Mouse (Mus musculus) liver, embryonic 14.5 days (tissue): Measurements from ENCODE around the gene Qtrt1. TPM values are rescaled to one million over a fixed set of nuclear protein-coding genes. Genes with fewer than 3 reads are reported as not detected.

Source experiments
- ATAC-seq: fragments of 200-750 bp; cut with Nextera tagmentation; 2 replicates; pipeline ENCODE4 v1.8.0; 2017; ENCODE audit warnings: moderate number of reproducible peaks, mild to moderate bottlenecking, moderate library complexity; ENCODE audit not compliant: insufficient read depth
- DNase-seq, 3 experiments: peaks; one replicate each; pipeline ENCODE4 v3.0.0-alpha.2; 2012 to 2013; ENCODE audit warnings: low read depth in 3 of 3, low spot score in 3 of 3
- H3K27ac ChIP-seq: fragments of 300-500 bp; sonication (generic); 2 replicates; pipeline ENCODE4 v1.5.1; 2014; ENCODE audit warnings: moderate library complexity, mild to moderate bottlenecking, control low read depth, inconsistent platforms
- H3K27me3 ChIP-seq: fragments of 300-500 bp; sonication (generic); 2 replicates; pipeline ENCODE4 v1.6.1; 2014; ENCODE audit warnings: mild to moderate bottlenecking, low read length, moderate library complexity; ENCODE audit not compliant: control insufficient read depth, insufficient read depth
- H3K36me3 ChIP-seq: fragments of 300-500 bp; sonication (generic); replicated peaks from 2 replicates; pipeline ENCODE4 v1.6.1; 2014; ENCODE audit warnings: low read depth; ENCODE audit not compliant: control insufficient read depth, insufficient read depth
- H3K4me1 ChIP-seq, 2 experiments: fragments of 200-500 bp in 1 of 2; fragments of 300-500 bp in 1 of 2; sonication (generic) in 1 of 2; replicated peaks; 2 replicates each; pipeline ENCODE4 v1.6.1; 2012 to 2014; ENCODE audit warnings: antibody characterized with exemption in 1 of 2, inconsistent platforms in 1 of 2, low read length in 1 of 2; ENCODE audit not compliant: control insufficient read depth in 2 of 2, insufficient read depth in 2 of 2
- H3K4me2 ChIP-seq: fragments of 300-500 bp; sonication (generic); 2 replicates; pipeline ENCODE4 v1.6.1; 2014; ENCODE audit warnings: low read depth, mild to moderate bottlenecking, control low read depth, moderate library complexity
- H3K4me3 ChIP-seq, 2 experiments: fragments of 200-500 bp in 1 of 2; fragments of 300-500 bp in 1 of 2; sonication (generic) in 1 of 2; 2 replicates each; pipeline ENCODE4 v1.5.1; 2012 to 2014; ENCODE audit warnings: low read depth in 2 of 2, low read length in 2 of 2, mild to moderate bottlenecking in 2 of 2, control low read depth in 1 of 2, inconsistent platforms in 1 of 2, moderate library complexity in 1 of 2; ENCODE audit not compliant: insufficient read depth in 1 of 2
- H3K9ac ChIP-seq: fragments of 300-500 bp; sonication (generic); replicated peaks from 2 replicates; pipeline ENCODE4 v1.6.1; 2014; ENCODE audit warnings: mild to moderate bottlenecking, control low read depth, moderate library complexity
- H3K9me3 ChIP-seq: fragments of 300-500 bp; sonication (generic); 2 replicates; pipeline ENCODE4 v1.6.1; 2016; ENCODE audit warnings: low read length, mixed read lengths; ENCODE audit not compliant: control insufficient read depth
- CTCF ChIP-seq: IDR thresholded peaks from 2 replicates; pipeline ENCODE4 v1.5.1; 2016; ENCODE audit warnings: antibody characterized with exemption, low read depth, control low read depth
- EP300 ChIP-seq: IDR thresholded peaks from 2 replicates; pipeline ENCODE4 v1.6.1; 2016; ENCODE audit warnings: antibody characterized with exemption, low read depth
- WGBS: fragments of 180-500 bp; shearing (Covaris S2); extraction: QIAGEN DNeasy Blood & Tissue Kit; methylation state at CpG from one replicate; pipeline ENCODE4 v1.1.7; 2014; ENCODE audit not compliant: insufficient replicate concordance; 5-methylcytosine and 5-hydroxymethylcytosine counted together
- polyA plus RNA-seq, 2 experiments: library from polyadenylated mRNA; depleted of rRNA in 1 of 2; stranded (reverse) in 1 of 2; unstranded in 1 of 2; fragments of >200 nt; fragmentation: Nextera tagmentation in 1 of 2; extraction: Ambion mirVana in 1 of 2; gene quantifications; 2 replicates each; pipeline versions ENCODE4 v1.2.1 to v1.2.3; 2012 to 2014

Qtrt1 gene
- polyA plus RNA-seq, 2 experiments = 20.0 to 25.4 TPM

DNA sequence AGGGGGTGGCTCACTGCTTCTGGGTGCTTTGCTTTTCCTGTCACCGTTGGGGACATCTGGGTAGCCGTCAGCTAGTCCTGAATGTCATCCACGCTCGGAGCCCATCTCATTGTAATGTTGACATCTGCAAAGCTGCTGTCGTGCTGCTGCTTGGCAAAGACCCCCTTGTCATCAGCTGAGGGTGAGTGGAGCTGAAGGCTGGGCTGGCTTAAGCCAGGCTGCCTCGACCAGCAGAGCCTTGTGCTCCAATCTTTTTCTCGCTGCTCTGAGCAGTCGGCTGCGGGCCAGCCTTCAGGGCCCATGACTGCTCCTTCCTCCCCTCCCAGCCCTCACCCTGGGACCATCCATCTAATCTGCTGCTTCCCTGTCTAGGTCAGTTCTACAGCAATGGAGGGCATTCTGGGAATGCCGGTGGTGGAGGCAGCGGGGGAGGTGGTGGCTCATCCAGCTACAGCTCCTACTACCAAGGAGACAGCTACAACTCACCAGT lies 8.8 kb upstream of the Qtrt1 start:
- no peak overlapping the region for H3K4me3 ChIP-seq
- ATAC-seq (no peak), DNase-seq (no peak)
- H3K9ac ChIP-seq = no peak overlapping the region
- no peak for TF ChIP-seq CTCF
- TF ChIP-seq EP300 = no peak
- no peaks in the 10 kb centered on the region for H3K9me3 ChIP-seq
- H3K27ac ChIP-seq = no peak overlapping the region
- H3K36me3 ChIP-seq = peaks cover 48% of the 10 kb centered on the region
- H3K4me2 ChIP-seq = no peak overlapping the region
- no peaks in the 10 kb centered on the region for H3K27me3 ChIP-seq
- 82% methylated on average over 11 of the region's 11 CpGs for WGBS
- no peaks in the 10 kb centered on the region for H3K4me1 ChIP-seq

DNA sequence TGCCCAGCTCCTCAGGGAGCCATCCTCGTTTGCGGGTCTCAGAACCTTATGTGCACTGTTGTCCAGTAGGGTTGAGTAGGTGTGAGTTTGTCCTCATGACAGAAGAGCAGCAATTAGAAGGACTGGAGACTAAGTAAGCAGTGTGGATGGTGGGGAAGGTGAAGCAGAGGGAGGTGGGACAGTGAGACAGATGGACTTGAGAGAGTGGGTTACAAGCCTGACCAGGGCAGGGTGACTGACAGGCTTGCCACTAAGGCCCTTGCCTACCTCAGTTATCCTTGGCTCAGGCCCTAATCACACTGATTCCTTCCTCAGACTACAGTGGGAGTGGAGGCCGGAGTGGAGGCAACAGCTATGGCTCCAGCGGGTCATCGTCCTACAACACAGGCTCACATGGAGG lies 7.9 kb upstream of the Qtrt1 start:
- Histone ChIP-seq H3K4me1 (no peaks in the 10 kb centered on the region), H3K27ac (no peak overlapping the region), H3K9me3 (no peaks in the 10 kb centered on the region), H3K27me3 (no peaks in the 10 kb centered on the region), H3K4me3 (no peak overlapping the region), H3K36me3 (peaks cover 40% of the 10 kb centered on the region), H3K9ac (no peak overlapping the region), H3K4me2 (no peak overlapping the region)
- ATAC-seq (no peak), DNase-seq (no peak)
- 86% methylated on average over 5 of the region's 5 CpGs for WGBS
- TF ChIP-seq CTCF (no peak), EP300 (no peak)

DNA sequence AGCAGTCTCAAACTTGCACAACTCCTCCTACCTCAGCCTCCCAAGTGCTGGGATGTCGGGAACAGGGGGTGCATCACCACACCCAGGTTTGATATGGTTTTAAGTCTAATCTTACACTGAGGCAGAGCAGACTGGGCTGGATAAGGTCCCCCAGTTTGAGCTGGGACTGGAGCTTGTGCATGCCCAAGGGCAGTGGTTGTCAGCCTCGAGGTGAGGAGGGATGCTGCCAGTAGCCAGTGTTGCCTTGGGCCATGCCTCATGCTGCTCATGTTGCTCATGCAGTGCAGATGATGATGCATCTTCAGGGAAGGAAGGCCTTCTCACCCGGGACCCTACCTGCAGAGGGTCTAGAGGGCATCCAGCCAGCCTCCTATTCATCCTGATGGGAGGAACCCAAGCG lies 6.1 kb upstream of the Qtrt1 start:
- Histone ChIP-seq H3K9me3 (no peaks in the 10 kb centered on the region), H3K4me3 (no peak overlapping the region), H3K4me1 (no peaks in the 10 kb centered on the region), H3K4me2 (no peak overlapping the region), H3K27me3 (no peaks in the 10 kb centered on the region), H3K9ac (no peak overlapping the region), H3K36me3 (peaks cover 24% of the 10 kb centered on the region), H3K27ac (no peak overlapping the region)
- ATAC-seq (no peak), DNase-seq (no peak)
- WGBS = 58% methylated on average over 4 of the region's 4 CpGs
- TF ChIP-seq CTCF (no peak), EP300 (no peak)

DNA sequence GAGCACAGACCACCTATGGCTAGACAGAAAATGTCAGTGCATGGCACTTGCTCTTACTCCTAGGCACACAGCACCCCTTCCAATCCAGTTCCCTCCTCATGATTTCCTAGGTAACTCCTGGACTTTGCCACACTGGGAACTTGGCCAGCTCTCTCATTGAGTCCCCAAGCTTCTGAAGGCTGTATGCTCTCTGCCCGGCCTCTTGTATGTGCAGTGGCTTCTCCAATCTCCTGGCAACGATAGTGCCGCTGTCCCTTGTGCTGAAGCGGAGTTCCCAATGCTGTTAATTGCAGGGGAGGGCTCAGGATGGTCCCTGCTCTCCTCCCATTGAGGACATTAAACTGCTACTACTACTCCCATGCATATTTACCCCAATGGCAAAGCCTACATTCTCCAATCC lies 3.7 kb upstream of the Qtrt1 start:
- no peaks in the 10 kb centered on the region for H3K9me3 ChIP-seq
- H3K9ac ChIP-seq = no peak overlapping the region
- H3K27me3 ChIP-seq = no peaks in the 10 kb centered on the region
- WGBS = 19% methylated on average over 4 of the region's 4 CpGs
- H3K4me3 ChIP-seq = no peak overlapping the region
- H3K36me3 ChIP-seq = peaks cover 18% of the 10 kb centered on the region
- no peak for TF ChIP-seq CTCF
- no peak for TF ChIP-seq EP300
- peaks cover 5 to 8% of the 10 kb centered on the region in 2 experiments for H3K4me1 ChIP-seq
- ATAC-seq = no peak
- H3K4me2 ChIP-seq = no peak overlapping the region
- no peak for DNase-seq
- no peak overlapping the region for H3K27ac ChIP-seq

DNA sequence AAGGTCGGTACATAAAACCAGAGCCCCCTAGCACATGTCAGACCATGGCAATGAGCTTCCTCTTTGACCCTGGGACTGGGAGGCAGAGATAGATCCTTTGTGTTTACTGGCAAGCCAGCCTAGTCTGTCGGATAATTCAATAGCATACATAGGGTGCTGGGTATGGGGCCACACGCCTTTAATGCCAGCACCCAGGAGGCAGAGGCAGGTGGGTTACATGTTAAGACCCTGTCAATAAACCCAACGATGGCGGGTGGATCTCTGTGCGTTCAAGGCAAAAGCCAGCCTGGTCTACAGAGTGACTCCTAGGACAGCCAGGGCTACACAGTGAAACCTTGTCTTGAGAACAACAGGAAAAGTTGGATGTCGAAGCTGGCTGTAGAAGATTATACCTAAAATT lies 3.0 kb upstream of the Qtrt1 start:
- Histone ChIP-seq H3K9ac (no peak overlapping the region), H3K4me2 (no peak overlapping the region), H3K4me1 (peaks cover 5 to 8% of the 10 kb centered on the region in 2 experiments), H3K9me3 (no peaks in the 10 kb centered on the region), H3K27ac (no peak overlapping the region), H3K36me3 (peaks cover 18% of the 10 kb centered on the region), H3K4me3 (no peak overlapping the region), H3K27me3 (no peaks in the 10 kb centered on the region)
- DNase-seq = no peak
- TF ChIP-seq EP300 = no peak
- no peak for TF ChIP-seq CTCF
- no peak for ATAC-seq
- 58% methylated on average over 7 of the region's 7 CpGs for WGBS
